Mouse (Mus musculus) liver, postnatal 0 days (tissue): ENCODE data around the gene Rnf5.

Experiments used
- CTCF ChIP-seq: sonication (generic); IDR thresholded peaks from 2 replicates; pipeline ENCODE4 v1.5.1; 2016; ENCODE audit warnings: antibody characterized with exemption, low read depth
- EP300 ChIP-seq: IDR thresholded peaks from 2 replicates; pipeline ENCODE4 v1.6.1; 2016; ENCODE audit warnings: antibody characterized with exemption, low read depth, mild to moderate bottlenecking

- TF ChIP-seq CTCF, result no peak
- no peak for TF ChIP-seq EP300
These were observed 40.9 kb downstream of the Rnf5 start for GRCm38 (mm10) chr17:34562595-34562994.
